Mouse (Mus musculus) stomach, postnatal 0 days (tissue): ENCODE measurements around the gene Slc38a4.

ENCODE experiments used
- CTCF ChIP-seq: IDR thresholded peaks from 2 replicates; pipeline ENCODE4 v1.5.1; 2016; ENCODE audit warnings: antibody characterized with exemption, low read depth, mild to moderate bottlenecking, moderate library complexity
- EP300 ChIP-seq: optimal IDR thresholded peaks from 2 replicates; pipeline ENCODE3; 2016; ENCODE audit warnings: antibody characterized with exemption

DNA sequence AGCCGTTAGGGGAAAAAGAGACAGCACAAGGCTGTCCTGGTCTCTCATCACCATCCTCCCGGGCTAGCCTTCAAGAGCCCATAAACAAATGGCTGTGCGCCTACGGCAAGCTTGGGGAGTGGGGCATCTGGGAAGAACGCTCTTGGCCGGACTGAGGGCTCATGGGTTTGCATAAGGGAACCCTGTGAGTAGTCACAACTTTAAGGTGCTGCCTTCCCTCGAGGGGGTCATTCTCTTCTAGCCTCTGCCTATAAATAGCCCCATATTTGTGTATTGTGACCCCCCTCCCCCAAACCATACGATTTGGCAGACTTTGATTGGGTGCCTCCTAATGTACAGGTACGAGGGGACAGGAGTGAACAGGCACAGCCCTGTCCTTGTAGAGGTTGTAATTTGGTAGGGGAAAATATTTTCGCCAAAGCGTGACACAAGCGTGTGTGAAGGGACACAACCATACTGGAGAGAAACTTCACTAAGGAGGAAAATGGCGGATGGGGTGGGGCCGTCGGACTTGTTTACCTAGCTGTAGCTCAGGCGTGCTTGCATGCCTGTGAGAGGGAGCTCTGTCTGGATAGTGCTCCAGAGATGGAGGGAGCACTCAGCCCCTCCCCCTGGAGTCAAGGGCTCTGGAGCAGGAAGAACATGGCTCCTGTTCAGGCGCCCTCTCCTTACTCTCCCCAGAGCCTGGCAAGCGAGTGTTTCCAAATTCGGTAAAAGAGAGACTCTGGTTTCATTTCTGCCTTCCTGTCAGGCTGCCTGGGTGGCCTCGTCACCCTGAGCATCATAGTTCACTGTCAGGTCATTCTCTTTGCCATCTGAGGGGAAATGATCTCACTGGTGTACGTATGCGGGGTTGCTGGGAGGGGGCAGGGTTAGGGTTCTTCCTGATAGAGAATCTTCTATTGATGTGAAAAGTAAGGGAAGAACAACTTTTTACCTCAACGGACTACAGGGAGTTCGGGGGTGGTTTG lies 3.6 kb upstream of the Slc38a4 start:
- no peak for TF ChIP-seq CTCF
- no peak for TF ChIP-seq EP300
